Mouse (Mus musculus): Measurements from ENCODE around the gene Ror1.

Ror1 gene

DNA sequence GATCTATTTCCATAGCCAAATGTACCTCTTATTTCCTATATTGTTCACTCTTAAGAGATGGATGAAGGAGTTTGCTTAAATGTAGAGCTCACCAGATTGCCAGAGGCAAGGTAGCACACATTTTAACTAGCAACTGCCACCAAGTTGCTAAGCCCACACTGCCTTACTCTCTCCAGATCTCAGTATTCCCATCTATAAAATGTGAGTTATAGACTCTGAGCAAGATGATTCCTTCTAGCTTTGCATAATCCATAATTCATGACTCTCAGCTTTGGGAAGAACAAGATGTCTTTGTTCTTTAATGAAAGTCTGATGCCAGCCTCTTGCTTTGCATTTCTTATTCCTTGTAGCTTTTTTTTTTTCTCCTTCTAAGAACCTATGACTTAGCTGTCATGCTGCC, 64.6 kb downstream of the Ror1 start:
- no peak for DNase-seq (ENCODE audit: low spot score in 2 of 2)

GRCm38 (mm10) chr4:100165790-100166189, 70.2 kb downstream of the Ror1 start:
- no peak for DNase-seq (ENCODE audit: low spot score in 2 of 2)

DNA sequence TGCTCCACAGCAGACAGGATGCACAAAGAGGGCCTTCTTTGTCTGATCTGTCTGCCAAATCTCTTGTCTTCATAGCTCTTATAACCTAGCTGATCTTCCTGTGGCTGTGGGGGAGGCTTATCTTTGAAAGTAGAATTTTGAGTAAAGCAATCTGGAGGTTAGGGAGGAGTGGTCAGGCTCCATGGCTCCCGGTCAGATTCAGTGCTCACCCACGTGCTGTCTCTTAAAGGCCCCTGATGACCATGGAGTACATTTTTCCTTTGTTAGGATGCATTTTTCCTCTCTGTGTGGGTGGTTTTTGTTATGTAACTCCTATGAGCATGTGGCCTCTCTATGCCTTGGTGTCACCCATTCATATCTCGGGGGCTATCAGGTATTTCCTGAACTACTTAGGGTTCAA, 71.3 kb downstream of the Ror1 start:
- no peak for DNase-seq (ENCODE audit: low spot score in 2 of 2)

DNA sequence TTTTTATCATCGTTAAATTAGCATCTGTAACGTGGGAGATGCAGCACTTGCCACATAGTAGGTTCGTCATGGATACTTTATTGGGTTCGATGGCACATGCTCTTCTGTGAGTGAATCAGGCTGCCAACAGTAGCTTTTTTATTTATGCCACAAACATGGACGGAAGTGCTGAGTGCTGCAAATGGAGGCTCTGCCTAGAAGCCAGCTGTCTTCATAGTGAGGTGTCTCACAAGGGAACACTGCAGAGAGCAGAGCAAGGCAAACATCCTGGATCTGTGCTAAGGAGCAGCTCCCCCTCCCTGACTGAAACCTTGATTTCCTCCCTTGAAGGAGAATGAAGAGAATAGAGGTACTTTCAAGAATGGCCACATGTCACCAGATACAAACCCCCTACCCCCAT, 74.1 kb downstream of the Ror1 start:
- no peak for DNase-seq (ENCODE audit: low spot score in 2 of 2)

DNA sequence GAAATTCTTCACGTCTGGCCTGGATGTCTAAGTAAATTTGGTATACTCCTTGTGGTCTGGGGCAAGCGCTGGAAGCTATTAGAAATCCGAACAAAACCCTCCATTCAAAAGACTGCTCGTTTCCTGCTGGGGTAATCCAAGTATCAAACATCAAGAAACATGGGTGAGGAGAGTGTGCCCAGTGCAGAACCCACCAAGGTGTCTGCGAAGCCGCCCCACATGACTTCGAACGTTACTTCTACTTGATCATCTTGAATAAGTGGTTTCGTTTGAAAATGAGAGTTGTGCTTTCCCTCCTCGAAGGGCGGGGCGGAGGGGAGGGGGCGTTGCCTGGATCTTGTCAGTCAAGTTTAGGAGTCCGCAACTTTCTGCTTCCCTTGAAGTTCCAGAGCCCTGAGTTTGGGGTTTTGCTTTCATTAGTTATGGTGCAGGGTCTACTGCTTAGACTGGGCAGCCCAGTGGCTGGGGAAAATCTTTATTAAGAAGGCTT, 74.6 kb downstream of the Ror1 start:
- DNase-seq (ENCODE audit: low spot score in 2 of 2) = no peak

- no peak for DNase-seq (ENCODE audit: low spot score in 2 of 2)
Measured at GRCm38 (mm10) chr4:100170743-100171142, 75.2 kb downstream of the Ror1 start.

GRCm38 (mm10) chr4:100171483-100171898, 75.9 kb downstream of the Ror1 start:
- no peak for DNase-seq (ENCODE audit: low spot score in 2 of 2)

DNA sequence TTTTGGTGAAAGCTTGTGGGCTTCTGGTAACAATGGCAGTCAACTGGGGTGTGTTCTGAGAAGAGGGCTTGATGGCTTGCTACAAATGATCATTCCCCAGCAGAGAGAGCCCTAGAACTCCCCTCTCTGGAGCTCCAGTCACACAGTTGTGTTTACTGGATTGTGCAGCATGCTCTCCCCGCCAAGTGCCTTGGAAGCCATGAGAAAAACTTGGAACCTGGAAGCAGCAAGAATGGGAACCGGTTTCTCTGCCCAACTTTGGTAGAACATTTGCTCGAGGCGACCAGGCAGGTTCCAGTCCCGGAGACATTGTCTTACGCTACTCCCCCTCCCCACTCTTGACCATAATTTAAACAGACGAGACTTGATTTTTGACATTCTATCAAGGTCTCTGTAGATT, 80.0 kb downstream of the Ror1 start:
- DNase-seq (ENCODE audit: low spot score in 2 of 2) = no peak

DNA sequence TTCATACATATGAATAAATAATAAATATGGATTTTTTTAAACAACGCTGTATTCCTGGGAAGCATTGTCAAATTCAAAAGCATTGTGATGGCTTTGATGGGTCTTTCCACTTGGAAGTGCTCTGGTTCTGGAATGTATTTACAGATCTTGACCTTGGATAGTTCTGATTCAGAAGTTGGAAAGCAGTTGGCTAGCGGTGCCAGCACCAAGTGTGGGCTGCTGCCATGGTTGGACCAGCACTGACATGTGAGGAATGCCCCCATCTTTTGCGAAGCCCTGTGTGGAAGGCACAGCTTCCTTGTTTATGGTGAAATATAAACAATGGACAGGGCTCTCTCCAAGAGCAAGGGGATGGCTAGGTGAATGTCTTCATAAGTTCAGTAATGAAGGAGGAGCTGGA, 82.7 kb downstream of the Ror1 start:
- DNase-seq (ENCODE audit: low spot score in 2 of 2) = no peak

DNA sequence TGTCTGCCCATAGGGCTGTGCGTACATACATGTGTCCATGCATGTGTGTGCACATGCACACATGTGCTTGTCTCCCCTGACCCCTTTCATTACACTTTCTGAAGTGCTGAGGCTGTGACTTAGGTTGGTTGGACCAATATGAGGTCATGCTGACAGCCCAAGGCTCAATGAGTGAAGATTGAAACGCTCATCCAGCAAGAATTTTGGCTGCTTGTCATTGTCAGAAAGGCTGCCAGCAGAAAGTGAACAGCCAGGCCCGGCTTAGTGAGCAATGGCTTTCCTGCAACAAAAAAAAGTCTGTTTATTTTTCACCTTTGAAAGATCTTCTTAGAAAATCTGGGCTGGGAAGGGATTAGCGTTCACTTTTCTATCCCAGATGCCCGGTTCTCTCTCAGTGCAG, 86.1 kb downstream of the Ror1 start:
- DNase-seq (ENCODE audit: low spot score in 2 of 2) = no peak

DNA sequence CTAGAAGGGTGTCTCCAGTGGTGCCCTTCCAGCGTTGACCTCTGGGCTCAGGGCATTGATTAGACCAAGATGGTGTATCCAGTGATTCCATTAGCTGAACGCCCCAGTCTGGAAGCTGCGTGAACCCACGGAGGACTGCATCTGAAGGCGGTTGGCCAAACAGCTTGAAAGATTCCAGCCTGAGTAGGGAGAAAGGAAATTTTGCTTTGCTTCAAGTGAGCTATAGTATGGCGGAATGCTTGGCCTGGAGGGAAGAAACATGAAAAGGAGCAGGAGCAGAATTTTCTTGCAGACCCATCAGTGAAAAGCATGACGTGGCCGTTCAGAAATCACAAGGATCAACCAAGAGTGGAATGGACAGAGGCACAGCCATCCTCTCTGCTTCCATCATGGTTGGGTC, 91.2 kb downstream of the Ror1 start:
- DNase-seq (ENCODE audit: low spot score in 2 of 2) = no peak

DNA sequence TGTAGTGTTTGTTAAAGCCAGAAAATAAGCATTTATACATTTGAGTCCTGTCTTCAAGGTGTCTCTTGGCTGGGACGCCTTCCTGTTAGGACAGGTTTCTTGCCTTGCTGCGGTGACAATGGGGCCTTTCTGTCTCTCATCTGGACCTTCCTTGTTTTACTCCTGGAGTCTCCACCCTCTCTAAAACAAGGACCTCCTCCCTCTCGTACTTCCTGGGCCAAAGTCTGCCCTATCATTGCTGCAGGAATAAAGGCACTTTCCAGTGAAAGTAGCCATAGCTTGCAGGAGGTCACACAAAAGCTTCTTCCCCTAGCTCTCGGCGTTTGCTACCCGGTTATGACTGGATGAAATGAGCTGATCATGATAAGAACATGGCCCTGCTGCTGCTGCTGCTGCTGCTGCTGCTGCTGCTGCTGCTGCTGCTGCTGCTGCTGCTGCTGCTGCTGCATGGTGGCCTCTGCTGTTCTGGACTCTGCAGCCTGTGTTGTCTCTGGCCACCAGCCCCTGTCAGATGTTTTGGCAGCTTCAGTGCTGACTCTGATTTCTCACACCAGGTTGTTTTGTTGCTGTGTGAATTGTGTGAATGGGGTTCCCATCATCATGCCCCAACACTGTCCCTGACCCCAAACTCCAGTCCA, 92.1 kb downstream of the Ror1 start:
- no peak for DNase-seq (ENCODE audit: low spot score in 2 of 2)

DNA sequence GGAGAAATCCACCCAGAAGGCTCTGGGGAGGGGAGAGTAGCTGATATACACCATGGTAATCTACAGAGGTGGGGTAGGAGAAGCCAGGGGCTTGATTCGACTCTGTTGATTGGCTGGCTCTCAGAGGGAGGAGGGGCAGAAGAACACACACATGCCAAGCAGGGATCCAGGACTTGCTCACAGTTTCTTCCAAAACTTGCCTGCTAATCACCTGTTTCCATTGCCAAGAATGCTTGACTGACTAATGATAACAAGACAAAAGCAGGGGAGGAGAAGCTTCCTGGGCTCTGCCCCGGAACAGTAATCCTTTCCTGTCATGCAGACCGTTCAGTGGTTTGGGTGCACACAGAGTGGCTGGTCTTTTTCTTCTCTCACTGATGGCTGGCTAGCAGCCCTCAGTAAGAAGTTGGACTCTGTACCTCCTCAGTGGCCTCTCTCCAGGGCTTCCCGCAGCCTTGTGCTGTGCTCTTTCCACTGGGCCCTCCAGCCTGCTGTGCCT, 92.7 kb downstream of the Ror1 start:
- DNase-seq (ENCODE audit: low spot score in 2 of 2) = no peak

- no peak for DNase-seq (ENCODE audit: low spot score in 2 of 2)
Measured at GRCm38 (mm10) chr4:100191483-100191882, 95.9 kb downstream of the Ror1 start.

- no peak for DNase-seq (ENCODE audit: low spot score in 2 of 2)
Measured at GRCm38 (mm10) chr4:100194136-100194535, 98.5 kb downstream of the Ror1 start.

DNA sequence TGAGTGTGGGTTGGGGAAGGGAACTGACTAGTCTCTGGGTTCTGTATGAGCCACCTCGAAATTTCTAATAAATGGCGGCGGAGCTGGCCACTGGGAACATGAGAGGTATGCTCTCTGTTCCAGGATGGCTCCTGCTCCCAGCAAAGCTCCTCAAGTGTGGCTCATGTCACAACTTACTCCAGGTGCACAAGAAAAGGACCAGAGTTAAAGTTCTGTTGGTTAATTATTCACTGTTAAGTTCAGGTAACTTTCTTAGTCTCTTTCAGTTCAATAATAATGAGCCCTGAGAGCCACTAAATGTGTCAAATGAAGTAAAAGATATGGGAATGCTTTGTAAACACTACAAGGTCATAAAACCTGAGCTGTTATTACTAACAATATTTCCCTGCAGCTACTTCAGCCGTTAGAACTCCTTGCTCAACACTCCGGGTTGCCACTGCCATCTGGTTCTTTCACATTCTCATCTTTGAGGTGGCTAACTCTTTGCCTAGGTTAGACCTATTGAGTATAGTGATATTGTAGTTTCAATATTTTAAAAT, 100.7 kb downstream of the Ror1 start:
- no peak for DNase-seq (ENCODE audit: low spot score in 2 of 2)

GRCm38 (mm10) chr4:100198275-100198674, 102.7 kb downstream of the Ror1 start:
- DNase-seq (ENCODE audit: low spot score in 2 of 2) = no peak

DNA sequence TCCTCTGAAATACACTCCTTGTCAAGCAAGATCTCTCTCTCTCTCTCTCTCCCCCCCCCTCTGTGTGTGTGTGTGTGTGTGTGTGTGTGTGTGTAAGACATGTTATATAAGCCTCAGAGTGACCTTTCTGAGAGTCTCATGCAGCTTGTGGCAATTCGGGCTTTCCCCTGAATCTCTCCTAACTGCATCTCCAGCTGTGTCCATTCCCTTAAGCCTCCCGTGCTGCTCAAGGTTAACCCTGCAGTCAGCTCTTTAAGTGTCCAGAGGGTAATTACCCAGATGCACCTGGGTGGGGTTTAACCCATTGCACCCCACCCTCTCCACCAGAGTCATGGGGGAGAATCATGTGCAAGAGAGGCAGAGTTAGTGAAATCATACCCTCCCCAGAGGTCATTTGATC, 105.7 kb downstream of the Ror1 start:
- no peak for DNase-seq (ENCODE audit: low spot score in 2 of 2)

- no peak for DNase-seq (ENCODE audit: low spot score in 2 of 2)
Measured at GRCm38 (mm10) chr4:100203066-100203465, 107.5 kb downstream of the Ror1 start.

DNA sequence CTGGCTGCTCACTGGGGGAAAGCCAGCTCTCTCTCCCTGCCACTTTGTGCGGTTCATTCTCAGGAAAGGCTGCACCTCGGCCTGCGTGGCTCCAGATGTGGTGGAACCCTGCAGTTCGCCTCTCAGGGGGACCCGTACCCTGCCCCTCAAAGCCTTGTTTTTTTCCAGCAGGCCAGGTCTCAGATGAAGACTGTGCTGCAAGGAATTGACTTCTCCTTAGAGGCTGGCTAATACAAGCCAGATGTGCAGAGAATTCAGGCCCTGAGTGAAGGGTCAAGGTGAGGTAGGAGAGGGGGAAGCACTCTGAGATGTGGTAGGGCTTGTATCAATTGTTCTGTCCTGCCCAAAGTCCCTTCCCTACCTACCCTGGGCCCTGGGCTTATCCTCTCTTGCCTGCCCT, 108.1 kb downstream of the Ror1 start:
- DNase-seq (ENCODE audit: low spot score in 2 of 2) = no peak

DNA sequence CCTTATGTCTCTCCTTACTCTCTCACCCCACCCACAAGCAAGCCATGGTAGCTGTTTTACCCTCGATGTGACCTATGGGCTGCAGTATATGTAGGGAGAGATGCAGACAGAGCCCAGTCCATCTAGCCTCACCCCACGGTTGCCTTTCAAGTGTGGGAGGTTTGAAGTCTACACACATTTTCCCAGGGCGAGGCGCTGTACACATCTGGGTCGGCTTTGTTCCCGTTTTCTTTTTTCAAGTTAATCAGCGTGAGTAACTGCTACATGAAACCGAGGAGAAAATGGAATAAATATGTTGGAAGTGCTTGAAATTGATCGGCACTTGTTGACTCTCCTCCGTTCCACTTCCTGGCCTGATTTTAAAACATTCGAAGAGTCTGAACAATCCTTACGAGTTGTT, 108.8 kb downstream of the Ror1 start:
- DNase-seq (ENCODE audit: low spot score in 2 of 2) = no peak

GRCm38 (mm10) chr4:100208081-100208480, 112.5 kb downstream of the Ror1 start:
- DNase-seq (ENCODE audit: low spot score in 2 of 2) = no peak

GRCm38 (mm10) chr4:100209106-100209505, 113.5 kb downstream of the Ror1 start:
- DNase-seq (ENCODE audit: low spot score in 2 of 2) = no peak

GRCm38 (mm10) chr4:100211331-100211730, 115.7 kb downstream of the Ror1 start:
- DNase-seq (ENCODE audit: low spot score in 2 of 2) = no peak

Data from spleen, postnatal 4 days (tissue).